Mouse (Mus musculus) forebrain, postnatal 0 days (tissue): ENCODE data around the gene Dgki. TPM values are rescaled to one million over a fixed set of nuclear protein-coding genes. Genes with fewer than 3 reads are reported as not detected.
A peak's percentile ranks its signal among the peaks of the same experiment; 100 is the strongest.

Experiments
- ATAC-seq: fragments of 200-750 bp; cut with Nextera tagmentation; 2 replicates; pipeline ENCODE4 v1.8.0; 2017; ENCODE audit warnings: mild to moderate bottlenecking, moderate library complexity
- DNase-seq: peaks from one replicate; pipeline ENCODE4 v3.0.0-alpha.2; 2015
- H3K27ac ChIP-seq: fragments of 300-500 bp; sonication (generic); 2 replicates; pipeline ENCODE4 v1.5.1; 2014; ENCODE audit warnings: low read depth, mild to moderate bottlenecking, antibody characterized with exemption, low read length, moderate library complexity, mixed read lengths
- H3K27me3 ChIP-seq: fragments of 300-500 bp; sonication (generic); 2 replicates; pipeline ENCODE4 v1.6.1; 2014; ENCODE audit warnings: mild to moderate bottlenecking, low read length, mixed read lengths; ENCODE audit not compliant: insufficient read depth
- H3K36me3 ChIP-seq: fragments of 300-500 bp; sonication (generic); 2 replicates; pipeline ENCODE4 v1.6.1; 2014; ENCODE audit warnings: mild to moderate bottlenecking, moderate library complexity; ENCODE audit not compliant: insufficient read depth
- H3K4me1 ChIP-seq: fragments of 300-500 bp; sonication (generic); 2 replicates; pipeline ENCODE4 v1.6.1; 2014; ENCODE audit warnings: antibody characterized with exemption; ENCODE audit not compliant: insufficient read depth
- H3K4me2 ChIP-seq: fragments of 300-500 bp; sonication (generic); 2 replicates; pipeline ENCODE4 v1.6.1; 2014; ENCODE audit warnings: low read depth, mild to moderate bottlenecking, moderate library complexity
- H3K4me3 ChIP-seq: fragments of 300-500 bp; sonication (generic); 2 replicates; pipeline ENCODE4 v1.5.1; 2014; ENCODE audit warnings: low read depth, low read length, mixed read lengths
- H3K9ac ChIP-seq: fragments of 300-500 bp; sonication (generic); 2 replicates; pipeline ENCODE4 v1.6.1; 2014; ENCODE audit warnings: mild to moderate bottlenecking
- H3K9me3 ChIP-seq: fragments of 300-500 bp; sonication (generic); 2 replicates; pipeline ENCODE4 v1.6.1; 2016; ENCODE audit warnings: low read length
- CTCF ChIP-seq: sonication (generic); IDR thresholded peaks from 2 replicates; pipeline ENCODE4 v1.5.1; 2016; ENCODE audit warnings: antibody characterized with exemption, control low read depth, low read depth
- WGBS: fragments of 180-500 bp; shearing (Covaris S2); extraction: QIAGEN DNeasy Blood & Tissue Kit; methylation state at CpG from one replicate; pipeline ENCODE4 v1.1.7; 2014; 5-methylcytosine and 5-hydroxymethylcytosine counted together
- polyA plus RNA-seq: library from polyadenylated mRNA; unstranded; fragments of >200 nt; fragmentation: Nextera tagmentation; extraction: Ambion mirVana; gene quantifications from 2 replicates; pipeline ENCODE4 v1.2.1, GENCODE M21; 2015
- total RNA-seq: library from RNA; depleted of rRNA; stranded (reverse); fragments of >200 nt; gene quantifications from 2 replicates; pipeline ENCODE4 v1.2.3, GENCODE M21; 2014

The Dgki gene
- total and polyA plus RNA-seq, 2 experiments from 2014 or later, result 5.5 to 34.0 TPM

- DNase-seq (no peak), ATAC-seq (no peak)
- Histone ChIP-seq H3K27ac (no peak overlapping the region), H3K4me3 (no peak overlapping the region), H3K27me3 (no peaks in the 10 kb centered on the region), H3K4me2 (no peak overlapping the region), H3K9me3 (no peaks in the 10 kb centered on the region), H3K4me1 (no peaks in the 10 kb centered on the region), H3K9ac (no peak overlapping the region), H3K36me3 (no peaks in the 10 kb centered on the region; the same call in 1 of the 2 replicates)
- 50% methylated on average over 1 of the region's 1 CpGs for WGBS
- TF ChIP-seq CTCF, result no peak
Measured at GRCm38 (mm10) chr6:37282659-37283058, 17.3 kb downstream of the Dgki start.

DNA sequence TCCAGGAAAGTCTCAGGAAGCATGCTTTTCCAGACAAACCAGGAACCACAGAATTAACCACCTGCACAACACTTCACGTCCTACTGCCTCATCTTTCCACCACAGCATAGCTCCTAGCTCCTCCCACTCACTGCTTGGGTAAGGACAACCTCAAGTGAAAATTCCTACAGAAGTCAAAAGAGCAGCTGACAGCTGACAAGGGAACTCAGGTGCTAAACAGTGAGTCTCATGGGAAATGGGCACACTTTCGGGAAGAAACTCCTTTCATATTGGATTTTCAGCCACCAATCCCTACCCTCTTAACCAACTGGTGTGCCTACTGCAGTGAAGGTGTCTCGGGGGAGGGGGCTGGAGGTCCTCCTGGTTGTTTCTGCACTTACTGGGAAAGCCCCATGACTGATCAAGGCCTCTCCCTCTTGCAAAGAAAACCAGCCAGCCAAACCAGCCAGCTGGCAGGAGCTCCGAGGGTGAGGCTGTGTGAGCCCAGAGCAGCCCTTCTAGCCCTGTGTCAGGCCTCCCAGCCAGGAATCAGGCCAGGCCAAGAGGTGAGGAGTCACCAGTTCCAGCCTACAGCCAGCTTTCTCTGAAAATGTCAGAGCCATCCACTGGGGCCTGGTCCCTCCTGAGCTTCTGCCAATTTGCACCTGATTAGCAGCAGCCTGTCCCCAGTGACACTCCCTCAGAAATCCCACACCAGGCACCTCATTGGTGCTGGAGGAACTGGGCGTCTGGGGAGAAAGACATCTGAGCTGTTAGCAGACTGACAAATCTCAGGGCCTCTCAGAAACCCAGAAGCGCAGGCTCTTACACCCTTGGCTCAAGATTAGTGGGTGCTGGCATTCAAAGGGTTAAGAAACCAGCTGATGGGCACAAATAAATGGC is 22.9 kb downstream of the Dgki start:
- no peak overlapping the region for H3K4me2 ChIP-seq
- no peaks in the 10 kb centered on the region for H3K36me3 ChIP-seq
- 44% methylated on average over 6 of the region's 6 CpGs for WGBS
- DNase-seq (no peak), ATAC-seq (peak; percentile 42; the same call in 1 of the 2 replicates)
- no peaks in the 10 kb centered on the region for H3K9me3 ChIP-seq
- H3K4me1 ChIP-seq, result peaks cover 4% of the 10 kb centered on the region; the same call in 1 of the 2 replicates
- no peak overlapping the region for H3K4me3 ChIP-seq
- H3K9ac ChIP-seq, result no peak overlapping the region
- H3K27me3 ChIP-seq, result no peaks in the 10 kb centered on the region
- peak overlapping the region; percentile 21; the same call in 1 of the 2 replicates for H3K27ac ChIP-seq
- TF ChIP-seq CTCF, result no peak

DNA sequence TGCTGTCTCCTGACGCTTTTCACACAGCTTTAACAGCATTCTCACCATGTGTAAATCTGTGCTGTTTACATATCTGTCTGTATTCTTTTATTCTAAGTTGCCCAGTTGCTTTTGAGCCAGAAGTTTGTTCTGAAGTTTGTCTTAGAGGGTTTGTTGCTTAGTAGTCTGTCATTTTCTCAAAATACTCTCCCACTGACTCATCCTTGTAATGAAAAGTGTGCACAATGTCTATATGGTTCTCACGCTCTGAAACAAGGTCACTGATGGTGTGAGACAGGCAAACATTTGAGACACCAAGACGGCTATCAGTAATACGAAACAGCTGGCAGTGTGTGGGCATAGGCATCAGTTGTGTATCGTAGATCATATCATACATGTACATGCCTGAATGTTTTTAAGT is 23.8 kb downstream of the Dgki start:
- Histone ChIP-seq H3K27ac (no peak overlapping the region), H3K4me3 (no peak overlapping the region), H3K9me3 (no peaks in the 10 kb centered on the region), H3K36me3 (no peaks in the 10 kb centered on the region), H3K9ac (no peak overlapping the region), H3K4me1 (peaks cover 4% of the 10 kb centered on the region; the same call in 1 of the 2 replicates), H3K27me3 (no peaks in the 10 kb centered on the region), H3K4me2 (no peak overlapping the region)
- TF ChIP-seq CTCF, result no peak
- ATAC-seq (no peak), DNase-seq (no peak)
- WGBS, result 89% methylated on average over 5 of the region's 5 CpGs

DNA sequence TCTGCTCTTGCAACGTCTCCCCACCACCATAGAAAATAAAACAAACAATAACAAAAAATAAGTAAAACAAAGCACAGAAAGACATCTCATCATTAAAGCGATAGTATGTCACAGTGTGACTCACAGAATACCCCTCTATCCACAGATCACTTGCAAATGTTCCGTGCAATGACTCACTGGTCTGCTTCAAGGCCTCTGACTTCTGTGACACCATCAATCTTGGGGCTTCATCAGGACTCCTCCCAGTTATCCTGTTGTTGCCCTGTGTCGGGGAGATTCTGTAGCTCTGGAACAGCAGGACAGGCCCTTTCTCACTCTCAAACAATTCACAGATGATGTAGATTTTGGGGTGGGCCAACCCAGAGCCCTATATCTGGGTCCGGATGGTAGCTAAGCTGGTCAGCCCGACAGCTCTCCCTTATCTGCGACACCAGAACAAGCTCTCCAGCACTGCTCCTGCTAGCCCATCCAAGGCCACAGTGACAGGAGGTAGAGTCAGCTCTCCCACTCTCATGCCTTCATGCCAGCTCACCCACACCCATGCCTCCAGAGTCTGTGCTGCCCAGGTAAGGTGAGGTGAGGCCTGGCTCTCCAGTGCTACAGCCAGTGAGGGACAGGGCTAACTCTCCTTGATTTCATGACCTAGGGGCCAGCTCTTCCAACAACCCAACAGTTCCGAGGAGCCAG is 28.9 kb downstream of the Dgki start:
- H3K9me3 ChIP-seq, result no peaks in the 10 kb centered on the region
- H3K4me3 ChIP-seq, result no peak overlapping the region
- no peak for TF ChIP-seq CTCF
- no peak overlapping the region for H3K4me2 ChIP-seq
- no peak for DNase-seq
- no peaks in the 10 kb centered on the region for H3K4me1 ChIP-seq
- H3K36me3 ChIP-seq, result no peaks in the 10 kb centered on the region
- H3K9ac ChIP-seq, result no peak overlapping the region
- no peak overlapping the region for H3K27ac ChIP-seq
- no peaks in the 10 kb centered on the region for H3K27me3 ChIP-seq
- no peak for ATAC-seq
- 88% methylated on average over 8 of the region's 8 CpGs for WGBS

- no peak overlapping the region for H3K4me2 ChIP-seq
- 68% methylated on average over 6 of the region's 6 CpGs for WGBS
- H3K9ac ChIP-seq, result no peak overlapping the region
- ATAC-seq (no peak), DNase-seq (no peak)
- no peak overlapping the region for H3K27ac ChIP-seq
- no peaks in the 10 kb centered on the region for H3K36me3 ChIP-seq
- no peaks in the 10 kb centered on the region for H3K9me3 ChIP-seq
- no peaks in the 10 kb centered on the region for H3K4me1 ChIP-seq
- TF ChIP-seq CTCF, result no peak
- H3K27me3 ChIP-seq, result no peaks in the 10 kb centered on the region
- H3K4me3 ChIP-seq, result no peak overlapping the region
Measured at GRCm38 (mm10) chr6:37268589-37268988, 31.4 kb downstream of the Dgki start.

DNA sequence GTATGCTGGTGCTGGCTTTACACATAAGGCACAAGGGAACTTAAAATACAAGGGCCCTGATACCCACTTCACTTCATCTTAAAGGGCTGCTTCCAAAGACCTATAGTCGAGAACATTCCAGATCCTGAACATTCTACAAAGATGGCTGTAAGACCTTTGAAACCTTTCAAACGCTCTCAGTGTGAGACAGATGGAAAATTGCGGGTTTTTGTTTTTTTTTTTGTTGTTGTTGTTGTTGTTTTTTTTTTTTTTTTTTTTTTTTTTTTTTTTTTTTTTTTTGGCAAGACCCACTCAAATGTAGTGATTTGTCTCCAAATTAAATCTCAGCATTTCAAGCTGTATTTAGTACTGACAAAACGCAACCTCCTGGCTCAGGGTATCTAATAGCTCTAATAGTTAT is 32.0 kb downstream of the Dgki start:
- no peak for TF ChIP-seq CTCF
- no peak overlapping the region for H3K4me3 ChIP-seq
- ATAC-seq, result no peak
- no peak overlapping the region for H3K4me2 ChIP-seq
- H3K9me3 ChIP-seq, result no peaks in the 10 kb centered on the region
- no peaks in the 10 kb centered on the region for H3K4me1 ChIP-seq
- WGBS, result 76% methylated on average over 4 of the region's 4 CpGs
- no peaks in the 10 kb centered on the region for H3K36me3 ChIP-seq
- no peak overlapping the region for H3K27ac ChIP-seq
- no peaks in the 10 kb centered on the region for H3K27me3 ChIP-seq
- no peak overlapping the region for H3K9ac ChIP-seq
- no peak for DNase-seq

GRCm38 (mm10) chr6:37262486-37262885 is 37.5 kb downstream of the Dgki start:
- H3K27ac ChIP-seq, result no peak overlapping the region
- H3K36me3 ChIP-seq, result no peaks in the 10 kb centered on the region
- H3K9me3 ChIP-seq, result no peaks in the 10 kb centered on the region
- H3K9ac ChIP-seq, result no peak overlapping the region
- no peak for ATAC-seq
- no peaks in the 10 kb centered on the region for H3K27me3 ChIP-seq
- H3K4me2 ChIP-seq, result no peak overlapping the region
- no peak for DNase-seq
- 92% methylated on average over 7 of the region's 7 CpGs for WGBS
- TF ChIP-seq CTCF, result no peak
- no peaks in the 10 kb centered on the region for H3K4me1 ChIP-seq
- no peak overlapping the region for H3K4me3 ChIP-seq
